Mouse (Mus musculus): ENCODE measurements at regions not wholly inside any gene's neighbourhood (a gene's known extent, or its start where the extent isn't known, plus 50 kb on each side); places are given as distances from the start of the nearest gene placed in this dataset.

GRCm38 (mm10) chr9:43692538-43692937, 51.2 kb upstream of the Nectin1 start:
- no peak for ATAC-seq (replicated peaks; ENCODE audit: low FRiP score, low read depth)
- H3K36me3 ChIP-seq (ENCODE audit: insufficient read depth, low read length), result no peaks in the 10 kb centered on the region
- no peak for TF ChIP-seq CTCF (IDR thresholded peaks at IDR 0.05; ENCODE audit: low read depth)

More at GRCm38 (mm10) chr9:43692538-43692937, 51.2 kb upstream of the Nectin1 start:
- Histone ChIP-seq H3K4me2 (ENCODE audit: low read length) (no peak overlapping the region), H3K27ac (no peak overlapping the region), H3K9ac (ENCODE audit: low read depth, low read length) (no peak overlapping the region), H3K4me1 (replicated peaks; ENCODE audit: insufficient read depth, low read length) (no peaks in the 10 kb centered on the region), H3K27me3 (ENCODE audit: insufficient read depth, low read length) (no peaks in the 10 kb centered on the region), H3K4me3 (replicated peaks; ENCODE audit: low read depth, low read length) (no peak overlapping the region), H3K9me3 (replicated peaks; ENCODE audit: low read length) (no peaks in the 10 kb centered on the region)
- WGBS, result 83% methylated on average over 10 of the region's 10 CpGs
- DNase-seq (ENCODE audit: low spot score), result no peak

All from kidney, postnatal 0 days (tissue).